Mouse (Mus musculus): ENCODE data around the gene Angptl1. TPM values are rescaled to one million over a fixed set of nuclear protein-coding genes. Genes with fewer than 3 reads are reported as not detected.

Angptl1 gene
- total RNA-seq, 2 experiments from 2014 or later, result 2.8 to 4.9 TPM

- DNase-seq (ENCODE audit: low spot score in 2 of 2), result no peak
These were observed 31.7 kb downstream of the Angptl1 start for GRCm38 (mm10) chr1:156870028-156870427.

- no peak for DNase-seq (ENCODE audit: low spot score in 2 of 2)
These were observed 32.3 kb downstream of the Angptl1 start for GRCm38 (mm10) chr1:156870616-156871015.

GRCm38 (mm10) chr1:156884782-156885181, 46.4 kb downstream of the Angptl1 start:
- no peak for DNase-seq (ENCODE audit: low spot score in 2 of 2)

- no peak for DNase-seq (ENCODE audit: low spot score in 2 of 2)
These were observed 47.5 kb downstream of the Angptl1 start for GRCm38 (mm10) chr1:156885879-156886278.

GRCm38 (mm10) chr1:156888830-156889229, 50.5 kb downstream of the Angptl1 start:
- no peak for DNase-seq (ENCODE audit: low spot score in 2 of 2)

GRCm38 (mm10) chr1:156891561-156891960, 53.2 kb downstream of the Angptl1 start:
- no peak for DNase-seq (ENCODE audit: low spot score in 2 of 2)

- no peak for DNase-seq (ENCODE audit: low spot score in 2 of 2)
These were observed 63.3 kb downstream of the Angptl1 start for GRCm38 (mm10) chr1:156901689-156902088.

- DNase-seq (ENCODE audit: low spot score in 2 of 2), result no peak
These were observed 65.5 kb downstream of the Angptl1 start for GRCm38 (mm10) chr1:156903899-156904298.

GRCm38 (mm10) chr1:156905660-156906059, 67.3 kb downstream of the Angptl1 start:
- DNase-seq (ENCODE audit: low spot score in 2 of 2), result no peak

- DNase-seq (ENCODE audit: low spot score in 2 of 2), result no peak
These were observed 70.9 kb downstream of the Angptl1 start for GRCm38 (mm10) chr1:156909265-156909664.

GRCm38 (mm10) chr1:156909866-156910265, 71.5 kb downstream of the Angptl1 start:
- no peak for DNase-seq (ENCODE audit: low spot score in 2 of 2)

Other genes starting within 250 kb of the Angptl1 start
- gene Tor3a, start 164.2 kb upstream of the Angptl1 start, total RNA-seq (2021), result 10 to 100 TPM; 11.5 to 17.4 TPM
- gene Fam20b, start 119.5 kb upstream of the Angptl1 start, total RNA-seq (2021), result 10 to 100 TPM; 49.1 to 57.9 TPM
- gene Ralgps2, start 101.1 kb downstream of the Angptl1 start, total RNA-seq (2021), result 10 to 100 TPM; 10.5 to 16.0 TPM

Measured in adrenal gland, adult 18-20 months (tissue).